8 mouse cellular contexts compared by ENCODE assay signal in the genomic region with DNA sequence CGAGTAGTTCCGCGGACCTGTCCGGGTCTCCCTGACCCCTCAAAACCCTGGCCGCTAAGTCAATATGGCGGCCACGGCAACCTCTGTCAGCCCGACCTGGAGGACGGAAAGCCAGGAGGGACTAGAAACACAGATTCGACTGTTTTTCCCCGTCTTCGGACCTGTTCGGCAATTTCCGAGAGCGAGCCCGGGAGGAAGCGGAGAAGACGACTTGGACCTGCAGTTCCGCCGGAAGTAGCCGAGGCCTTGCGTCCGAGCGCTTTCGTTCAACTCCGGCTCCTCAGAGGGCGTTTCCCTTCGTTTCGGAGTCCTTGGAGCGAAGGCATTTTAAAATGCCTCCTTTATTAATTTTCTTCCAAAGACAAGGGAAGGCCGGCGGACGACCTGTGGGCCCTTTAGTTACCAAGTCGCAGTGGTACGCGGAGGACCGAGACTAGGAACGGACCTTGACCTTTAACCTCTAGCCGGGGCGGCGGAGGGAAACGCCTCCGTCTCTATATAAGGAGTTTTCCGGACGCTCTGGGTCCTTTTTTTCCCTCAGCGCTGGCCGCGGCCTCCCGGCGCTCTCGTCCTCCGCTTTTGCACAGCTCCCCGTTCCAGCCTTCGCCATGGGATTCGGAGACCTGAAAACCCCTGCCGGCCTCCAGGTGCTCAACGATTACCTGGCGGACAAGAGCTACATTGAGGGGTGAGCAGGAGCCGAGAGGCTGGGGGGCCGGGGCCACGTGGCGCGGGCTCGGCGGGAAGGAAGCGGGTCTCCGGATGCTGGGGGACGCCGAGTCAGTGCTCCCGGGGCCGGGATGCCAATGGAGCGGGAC. TPM values are rescaled to one million over a fixed set of nuclear protein-coding genes. Genes with fewer than 3 reads are reported as not detected.
DNase-seq lines count a peak whose midpoint lies in the region; ATAC-seq and TF ChIP-seq lines count a peak whose summit lies in the region.

A gene (plus strand): TSS at position 222 of the 818 bp plus-strand sequence.
A gene (minus strand): TSS at position 230 of the 818 bp plus-strand sequence.

- peak within 1 kb of the TSS; percentile 86 for H3K4me3 ChIP-seq in bone marrow macrophage, adult 2 months (ENCODE audit: insufficient read depth, low read length)
- peak within 1 kb of the TSS; percentile 92 for H3K4me3 ChIP-seq in embryonic fibroblast, embryonic 13.5 days (ENCODE audit: insufficient read depth, low read length)
- H3K4me3 ChIP-seq in kidney, embryonic 14.5 days (ENCODE audit: low read length): peak within 1 kb of the TSS; percentile 97
- H3K4me3 ChIP-seq in limb, embryonic 15.5 days: peak within 1 kb of the TSS; percentile 65

- no peaks in the 10 kb centered on the region for H3K27me3 ChIP-seq in kidney, embryonic 14.5 days (ENCODE audit: control insufficient read depth, insufficient read depth, low read length)
- no peaks in the 10 kb centered on the region for H3K27me3 ChIP-seq in limb, embryonic 15.5 days

- peak; percentile 90 for TF ChIP-seq POLR2A in bone marrow macrophage, adult 2 months (IDR thresholded peaks at IDR 0.05; ENCODE audit: borderline replicate concordance, low read depth, low read length)
- peak; percentile 93 for TF ChIP-seq POLR2A in embryonic fibroblast, embryonic 13.5 days (IDR thresholded peaks at IDR 0.05; ENCODE audit: low read depth, low read length)

- peaks cover 12% of the 10 kb centered on the region for H3K4me1 ChIP-seq in bone marrow macrophage, adult 2 months (ENCODE audit: control insufficient read depth, insufficient read depth, low read length)
- no peaks in the 10 kb centered on the region; the same call in 1 of the 2 replicates for H3K4me1 ChIP-seq in embryonic fibroblast, embryonic 13.5 days (ENCODE audit: control insufficient read depth, insufficient read depth, low read length)
- peaks cover 16% of the 10 kb centered on the region for H3K4me1 ChIP-seq in kidney, embryonic 14.5 days (ENCODE audit: control insufficient read depth, insufficient read depth, low read length)
- H3K4me1 ChIP-seq in limb, embryonic 15.5 days: peaks cover 23% of the 10 kb centered on the region

- H3K9me3 ChIP-seq in kidney, embryonic 14.5 days (ENCODE audit: control insufficient read depth, low read length): no peaks in the 10 kb centered on the region
- no peaks in the 10 kb centered on the region for H3K9me3 ChIP-seq in limb, embryonic 15.5 days

- DNase-seq in A20 (ENCODE audit: low read depth, low spot score): peak; percentile 98
- peak; percentile 95 to 98 for DNase-seq in heart, adult 9 months (ENCODE audit: low spot score in 2 of 2)
- peak; percentile 89 to 92 for DNase-seq in monocyte, adult 2 months (ENCODE audit: low read depth in 1 of 2, low spot score in 2 of 2)
- peak; percentile 96 to 97 for DNase-seq in spleen, postnatal 36 days (ENCODE audit: low spot score in 2 of 2)

- H3K36me3 ChIP-seq in kidney, embryonic 14.5 days (ENCODE audit: control insufficient read depth, insufficient read depth, low read length): peaks cover 46% of the 10 kb centered on the region
- H3K36me3 ChIP-seq in limb, embryonic 15.5 days: peaks cover 25% of the 10 kb centered on the region

- no peak for TF ChIP-seq CTCF in bone marrow macrophage, adult 2 months (IDR thresholded peaks at IDR 0.05; ENCODE audit: low read depth, low read length)
- no peak for TF ChIP-seq CTCF in embryonic fibroblast, embryonic 13.5 days (IDR thresholded peaks at IDR 0.05; ENCODE audit: borderline replicate concordance, insufficient read depth, low read length)

- H3K9ac ChIP-seq in kidney, embryonic 14.5 days (ENCODE audit: low read depth, low read length): peak within 1 kb of the TSS; percentile 93
- peak within 1 kb of the TSS; percentile 74 for H3K9ac ChIP-seq in limb, embryonic 15.5 days

- WGBS in kidney, embryonic 14.5 days: under 1% methylated on average over 72 of the region's 72 CpGs
- under 1% methylated on average over 72 of the region's 72 CpGs for WGBS in limb, embryonic 15.5 days

- ATAC-seq in kidney, embryonic 14.5 days (ENCODE audit: low FRiP score, low TSS enrichment): peak; percentile 88
- peak; percentile 88 for ATAC-seq in limb, embryonic 15.5 days (ENCODE audit: insufficient number of reproducible peaks, low FRiP score, low TSS enrichment, low read depth)

- H3K4me2 ChIP-seq in kidney, embryonic 14.5 days (replicated peaks; ENCODE audit: low read depth, low read length): peak within 1 kb of the TSS; percentile 76
- peak within 1 kb of the TSS; percentile 72 for H3K4me2 ChIP-seq in limb, embryonic 15.5 days

- peak within 1 kb of the TSS; percentile 85 for H3K27ac ChIP-seq in bone marrow macrophage, adult 2 months (ENCODE audit: insufficient read depth, low read depth, low read length)
- peak within 1 kb of the TSS; percentile 87 for H3K27ac ChIP-seq in embryonic fibroblast, embryonic 13.5 days (ENCODE audit: insufficient read depth, low read length)
- H3K27ac ChIP-seq in kidney, embryonic 14.5 days (ENCODE audit: low read depth, low read length): peak within 1 kb of the TSS; percentile 91
- H3K27ac ChIP-seq in limb, embryonic 15.5 days: peak within 1 kb of the TSS; percentile 95

RNA-seq across cellular contexts. Expression of the first gene that starts in this region (rescaled TPM):
- 949 and 998 TPM in 2 replicates for polyA plus RNA-seq in bone marrow macrophage, adult 2 months (2012; ENCODE audit: insufficient read depth, insufficient read length, missing spikeins)
- polyA plus RNA-seq in embryonic fibroblast, embryonic 13.5 days (2011; ENCODE audit: insufficient read length, low read depth, missing spikeins): 2,343 and 2,477 TPM in 2 replicates
- 691 and 852 TPM in 2 replicates for polyA plus RNA-seq in kidney, embryonic 14.5 days (2014; fragmentation: Nextera tagmentation; extraction: Ambion mirVana)
- 573 and 595 TPM in 2 replicates for polyA plus RNA-seq in limb, embryonic 15.5 days (2015; fragmentation: Nextera tagmentation; extraction: Ambion mirVana)

RNA-seq across cellular contexts. Expression of the second gene that starts in this region (rescaled TPM):
- 74.1 and 82.9 TPM in 2 replicates for polyA plus RNA-seq in bone marrow macrophage, adult 2 months (2012; ENCODE audit: insufficient read depth, insufficient read length, missing spikeins)
- polyA plus RNA-seq in embryonic fibroblast, embryonic 13.5 days (2011; ENCODE audit: insufficient read length, low read depth, missing spikeins): 92.9 and 96.9 TPM in 2 replicates
- 113 and 147 TPM in 2 replicates for polyA plus RNA-seq in kidney, embryonic 14.5 days (2014; fragmentation: Nextera tagmentation; extraction: Ambion mirVana)
- polyA plus RNA-seq in limb, embryonic 15.5 days (2015; fragmentation: Nextera tagmentation; extraction: Ambion mirVana): 112 and 131 TPM in 2 replicates

Comparison
In these comparisons a context has a peak if more than half of its experiments do, and no peak if none do; other contexts are left out.
1. Peak in every context shown above with its lines: DNase-seq, ATAC-seq, H3K4me3 ChIP-seq and H3K27ac ChIP-seq.